Mouse (Mus musculus): Measurements from ENCODE around the gene Gm10643. TPM values are rescaled to one million over a fixed set of nuclear protein-coding genes. Genes with fewer than 3 reads are reported as not detected.

Gene Gm10643
- total RNA-seq, 2 experiments from 2014 or later = 1.4 to 1.7 TPM

- no peak for ATAC-seq (ENCODE audit: poor library complexity, severe bottlenecking)
Measured at GRCm38 (mm10) chr8:84072321-84072720, 7.4 kb upstream of the Gm10643 start.

- ATAC-seq (ENCODE audit: poor library complexity, severe bottlenecking) = no peak
Measured at GRCm38 (mm10) chr8:84071921-84072320, 7.0 kb upstream of the Gm10643 start.

- ATAC-seq (ENCODE audit: poor library complexity, severe bottlenecking) = no peak
Measured at GRCm38 (mm10) chr8:84070667-84071066, 5.7 kb upstream of the Gm10643 start.

- ATAC-seq (ENCODE audit: poor library complexity, severe bottlenecking) = no peak
Measured at GRCm38 (mm10) chr8:84070241-84070640, 5.3 kb upstream of the Gm10643 start.

- no peak for ATAC-seq (ENCODE audit: poor library complexity, severe bottlenecking)
Measured at GRCm38 (mm10) chr8:84069750-84070149, 4.8 kb upstream of the Gm10643 start.

GRCm38 (mm10) chr8:84069169-84069568, 4.2 kb upstream of the Gm10643 start:
- ATAC-seq (ENCODE audit: poor library complexity, severe bottlenecking) = no peak

DNA sequence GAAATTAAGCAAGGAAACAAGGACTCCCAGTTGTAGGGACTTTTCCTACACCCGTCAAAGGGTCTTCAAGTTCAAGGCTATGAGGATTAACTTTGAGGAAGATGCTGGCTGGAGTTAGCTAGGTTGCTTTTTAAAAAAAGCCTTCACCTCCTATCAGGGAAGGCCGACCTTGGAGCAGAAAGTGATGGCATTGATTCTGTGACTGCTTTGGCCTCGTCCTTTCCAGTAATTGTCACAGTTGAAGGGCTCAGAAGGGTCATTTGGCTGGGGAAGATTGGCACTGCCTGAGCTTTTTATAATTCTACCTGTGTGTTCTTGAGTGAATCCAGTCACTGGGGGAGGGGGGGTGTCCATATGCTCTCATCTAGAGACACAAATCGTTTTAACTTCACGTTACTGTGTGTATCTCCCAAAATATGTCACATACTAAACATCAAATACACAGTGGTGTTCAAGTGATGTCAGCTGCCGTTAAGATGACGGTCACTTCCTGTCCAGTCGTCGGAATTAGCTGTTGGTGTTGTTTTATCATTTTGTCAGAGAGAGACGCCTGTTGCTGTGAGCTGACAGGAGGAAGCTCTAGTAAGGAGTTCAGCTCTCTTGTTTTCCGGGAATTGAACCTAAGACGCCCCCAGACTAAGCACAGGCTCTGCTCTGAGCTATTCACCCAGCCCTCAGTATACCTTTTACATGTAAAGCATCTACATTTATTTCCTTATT, 3.5 kb upstream of the Gm10643 start:
- ATAC-seq (ENCODE audit: poor library complexity, severe bottlenecking) = no peak

GRCm38 (mm10) chr8:84067911-84068310, 3.0 kb upstream of the Gm10643 start:
- ATAC-seq (ENCODE audit: poor library complexity, severe bottlenecking) = no peak

GRCm38 (mm10) chr8:84067047-84067573, 2.2 kb upstream of the Gm10643 start:
- peak; percentile 55 for ATAC-seq (ENCODE audit: poor library complexity, severe bottlenecking)

DNA sequence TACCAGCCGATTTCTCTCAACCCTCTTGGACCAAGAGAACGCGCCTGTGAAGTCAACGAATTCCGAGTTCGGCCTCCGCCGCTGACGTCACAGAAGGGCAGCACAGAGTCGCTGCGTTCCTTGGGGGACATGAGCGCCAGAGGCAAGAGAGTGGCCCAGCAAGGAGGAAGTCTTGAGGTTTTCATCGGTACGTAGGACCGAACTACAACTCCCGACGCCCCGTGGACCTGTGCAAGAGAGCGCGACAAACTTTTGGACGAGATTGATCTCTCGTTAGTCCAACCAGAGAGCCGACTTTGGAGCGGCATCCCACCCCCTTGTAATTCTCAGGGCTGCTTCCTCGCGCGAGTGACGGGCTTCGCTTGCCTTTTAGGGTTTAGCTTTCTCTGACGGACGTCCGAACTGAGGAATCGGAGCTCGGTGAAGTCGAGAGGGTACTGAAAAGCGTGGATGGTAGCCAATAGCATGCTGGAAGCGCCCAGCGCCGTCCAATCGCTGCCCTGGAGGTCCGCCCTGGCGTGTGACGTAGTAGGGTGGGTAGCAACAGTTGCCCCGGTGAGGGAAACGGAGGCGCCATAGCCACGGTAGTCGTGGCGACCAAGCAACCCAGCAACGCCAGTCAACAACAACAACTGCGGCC, 1.5 kb upstream of the Gm10643 start, which contains the start of gene Rfx1:
Gene Rfx1 (plus strand): TSS at position 544 of the 640 bp plus-strand sequence.
- peak; percentile 81 for ATAC-seq (ENCODE audit: poor library complexity, severe bottlenecking)

- ATAC-seq (ENCODE audit: poor library complexity, severe bottlenecking) = no peak
Measured at GRCm38 (mm10) chr8:84065457-84066072, 628 bp upstream of the Gm10643 start.

DNA sequence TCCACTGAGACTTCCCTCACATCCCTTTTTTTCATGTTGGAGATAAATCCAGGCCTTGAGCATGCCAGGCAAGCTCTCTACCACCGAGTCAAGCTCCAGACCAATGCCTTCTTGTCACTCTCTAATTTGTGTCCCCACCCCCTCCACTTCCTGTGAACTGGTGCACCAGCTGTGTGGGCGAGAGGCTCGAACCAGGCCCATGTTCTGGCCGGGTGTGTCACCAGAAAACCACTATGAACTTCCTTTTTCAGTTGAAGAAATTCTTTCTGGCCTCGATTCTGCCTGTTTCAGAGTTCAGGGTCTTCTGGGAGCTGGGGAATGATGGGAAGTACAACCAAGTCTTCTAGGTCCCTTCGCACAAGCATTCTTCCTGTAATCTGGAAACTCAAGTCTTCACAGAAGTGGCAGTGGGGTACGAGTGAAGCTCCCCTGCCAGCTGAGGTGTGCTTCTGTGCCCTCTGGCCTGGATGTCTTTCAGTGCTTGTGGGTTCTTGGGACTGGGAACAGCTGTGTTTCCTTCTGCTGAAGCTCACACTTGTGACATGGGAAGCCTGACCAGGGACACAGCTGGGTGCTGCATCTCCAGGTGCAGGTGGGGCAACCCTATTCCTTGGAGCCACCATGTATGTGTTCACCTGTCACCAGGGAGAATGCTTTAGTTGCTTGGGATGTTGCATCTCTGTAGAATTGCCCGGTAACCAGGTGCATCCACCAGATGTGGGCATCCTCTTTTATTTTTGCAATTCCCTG, 901 bp downstream of the Gm10643 start:
- ATAC-seq (ENCODE audit: poor library complexity, severe bottlenecking) = peak; percentile 10; the same call in 1 of the 2 replicates

- no peak for ATAC-seq (ENCODE audit: poor library complexity, severe bottlenecking)
Measured at GRCm38 (mm10) chr8:84060245-84060644, 4.7 kb downstream of the Gm10643 start.

GRCm38 (mm10) chr8:84059226-84059625, 5.7 kb downstream of the Gm10643 start:
- ATAC-seq (ENCODE audit: poor library complexity, severe bottlenecking) = no peak

GRCm38 (mm10) chr8:84057827-84058226, 7.1 kb downstream of the Gm10643 start:
- no peak for ATAC-seq (ENCODE audit: poor library complexity, severe bottlenecking)

DNA sequence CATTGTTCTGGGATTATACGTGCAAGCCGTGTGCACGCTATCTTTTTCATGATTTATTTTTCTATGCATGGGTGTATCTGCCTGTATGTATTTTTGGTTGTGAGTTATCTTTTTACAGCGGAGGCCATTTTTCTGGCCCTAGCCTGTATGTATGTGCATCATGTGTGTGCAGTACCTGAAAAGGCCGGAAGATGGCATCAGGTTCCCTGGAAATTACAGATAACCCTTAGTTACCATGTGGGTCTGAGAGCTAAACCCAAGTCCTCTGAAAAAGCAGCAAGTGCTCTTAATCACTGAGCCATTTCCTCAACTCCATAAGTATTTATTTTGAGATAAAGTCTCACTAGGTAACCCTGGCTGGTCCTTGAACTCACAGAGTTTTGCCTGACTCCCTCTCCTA, 11.7 kb downstream of the Gm10643 start:
- ATAC-seq (ENCODE audit: poor library complexity, severe bottlenecking) = no peak

DNA sequence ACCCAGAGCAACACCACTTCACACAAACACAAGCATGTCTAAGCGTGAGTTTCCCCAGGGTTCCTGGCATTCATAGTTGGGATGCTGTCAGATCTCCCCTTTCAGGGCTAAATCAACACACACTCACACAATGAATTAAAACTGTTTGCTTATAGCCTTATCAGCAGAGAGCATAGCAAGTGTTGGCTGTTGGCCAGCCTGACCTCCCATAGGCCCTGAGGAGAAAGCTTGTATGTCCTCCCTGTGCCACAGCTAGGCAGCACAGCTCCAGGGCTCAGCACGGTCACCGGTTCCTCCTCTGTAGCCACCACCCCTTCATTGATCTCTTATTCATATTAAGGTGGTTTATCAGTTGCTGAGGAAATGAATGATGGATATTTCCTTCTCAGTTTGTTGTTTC, 12.2 kb downstream of the Gm10643 start:
- ATAC-seq (ENCODE audit: poor library complexity, severe bottlenecking) = no peak

GRCm38 (mm10) chr8:84048171-84048570, 16.8 kb downstream of the Gm10643 start:
- ATAC-seq (ENCODE audit: poor library complexity, severe bottlenecking) = no peak

DNA sequence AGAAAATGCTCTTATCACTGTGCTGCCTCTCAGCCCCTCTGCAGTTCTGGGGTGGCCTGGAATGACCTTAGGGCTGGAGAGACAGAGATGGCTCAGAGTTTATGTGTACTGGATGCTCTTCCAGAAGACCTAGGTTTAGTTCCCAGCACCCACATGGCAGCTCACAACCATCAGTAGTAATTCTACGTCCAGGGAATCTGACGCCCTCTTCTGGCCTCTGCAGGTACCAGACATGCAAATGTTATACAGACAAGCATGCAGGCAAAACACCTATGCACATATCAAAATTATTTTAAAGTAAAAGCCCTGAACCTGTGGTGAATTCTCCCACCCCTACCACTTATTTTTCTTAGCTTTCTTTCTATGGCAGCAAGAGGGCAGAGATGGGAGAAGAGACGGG, 18.4 kb downstream of the Gm10643 start:
- ATAC-seq (ENCODE audit: poor library complexity, severe bottlenecking) = no peak

GRCm38 (mm10) chr8:84044900-84045299, 20.0 kb downstream of the Gm10643 start, which contains the start of gene Rln3:
Gene Rln3 (minus strand): TSS chr8:84045000.
- ATAC-seq (ENCODE audit: poor library complexity, severe bottlenecking) = no peak

DNA sequence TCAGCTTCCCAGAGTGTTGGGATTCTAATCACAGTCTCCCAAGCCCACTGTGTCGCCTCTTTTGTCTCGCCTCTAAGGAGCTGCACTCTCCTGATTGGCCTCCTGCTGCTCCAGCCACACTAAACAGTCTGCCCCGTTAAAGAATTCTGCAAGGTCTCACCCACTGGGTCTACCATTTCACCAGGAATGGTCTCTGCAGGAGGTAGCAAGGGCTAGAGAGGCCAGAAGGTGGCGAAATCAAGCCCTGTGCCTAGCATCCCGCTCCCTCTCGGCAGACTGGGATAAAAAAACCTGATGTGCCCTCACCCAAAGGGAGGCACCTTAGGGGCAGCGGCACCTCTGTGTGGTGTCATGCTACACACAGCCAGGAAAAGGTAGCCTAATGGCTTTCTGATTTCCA, 20.8 kb downstream of the Gm10643 start:
- ATAC-seq (ENCODE audit: poor library complexity, severe bottlenecking) = no peak

Data from megakaryocyte, adult 5-6 weeks (primary cell).